Mouse (Mus musculus): ENCODE results near the gene BC005537.

- no peak for TF ChIP-seq CTCF (IDR thresholded peaks at IDR 0.05; ENCODE audit: borderline replicate concordance, extremely low read depth, insufficient read depth, insufficient read length)
- TF ChIP-seq POLR2A (IDR thresholded peaks at IDR 0.05; ENCODE audit: borderline replicate concordance, extremely low read depth, insufficient read depth, insufficient read length, poor library complexity, severe bottlenecking): no peak
Observed at GRCm38 (mm10) chr13:24802131-24802691, 754 bp downstream of the BC005537 start.

Measured in brain, embryonic 14.5 days (tissue).